Mouse (Mus musculus) brain, embryonic 18.5 days (tissue): ENCODE results near the gene Tmem212.
"Not testable (repeated sequence)": the region's sequence is repeated elsewhere in the genome, so short reads cannot be mapped to it uniquely, and the experiment has no call there.

Experiments used
- DNase-seq: peaks from one replicate; pipeline ENCODE4 v3.0.0-alpha.2; 2012; ENCODE audit warnings: low read depth, low spot score

Tmem212 gene

DNA sequence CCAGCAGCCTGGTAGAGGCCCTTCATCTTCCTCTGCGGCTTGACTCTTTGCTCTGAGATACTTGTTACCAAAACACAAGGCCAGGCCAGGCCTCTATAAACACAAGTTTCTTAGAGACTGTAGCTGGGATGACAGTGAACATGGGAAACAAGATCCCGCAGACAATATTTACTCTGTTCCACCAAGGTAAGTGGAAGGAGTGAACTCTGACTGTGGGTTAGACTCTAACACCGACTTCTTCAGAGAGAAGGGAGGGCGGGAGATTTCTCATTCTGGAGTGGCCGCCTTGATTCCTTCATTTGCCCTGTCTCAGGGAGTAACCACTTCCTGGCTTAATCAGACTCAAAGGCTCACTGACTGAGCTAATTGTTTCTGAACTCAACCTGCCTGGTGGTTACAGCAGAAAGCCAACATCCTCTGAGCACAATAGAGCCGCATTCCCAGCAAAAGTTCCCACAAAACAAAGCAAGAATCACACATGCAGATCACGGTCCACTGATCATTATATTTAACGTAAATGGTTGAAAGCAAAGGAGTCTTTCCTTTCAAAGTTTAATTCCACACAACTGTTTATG, at the start of gene Tmem212:
Gene Tmem212, minus strand, starts transcription at position 51 of the 575 bp plus-strand sequence.
- DNase-seq = no peak

DNA sequence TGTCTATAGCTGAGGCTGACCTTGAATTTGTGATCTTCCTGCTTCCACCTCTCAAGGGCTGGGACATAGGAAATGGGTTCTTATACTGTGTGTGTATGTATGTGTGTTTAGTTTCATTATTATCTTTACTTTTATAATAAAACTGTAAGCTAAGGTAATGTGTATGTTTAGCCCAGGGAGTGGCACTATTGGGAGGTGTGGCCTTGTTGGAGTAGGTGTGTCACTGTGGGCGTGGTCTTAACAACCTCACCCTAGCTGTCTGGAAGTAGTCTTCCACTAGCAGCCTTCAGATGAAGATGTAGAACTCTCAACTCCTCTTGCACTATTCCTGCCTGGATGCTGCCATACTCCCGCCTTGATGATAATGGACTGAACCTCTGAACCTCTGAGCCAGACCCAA, 49.2 kb upstream of the Tmem212 start:
- not testable (repeated sequence) for DNase-seq

DNA sequence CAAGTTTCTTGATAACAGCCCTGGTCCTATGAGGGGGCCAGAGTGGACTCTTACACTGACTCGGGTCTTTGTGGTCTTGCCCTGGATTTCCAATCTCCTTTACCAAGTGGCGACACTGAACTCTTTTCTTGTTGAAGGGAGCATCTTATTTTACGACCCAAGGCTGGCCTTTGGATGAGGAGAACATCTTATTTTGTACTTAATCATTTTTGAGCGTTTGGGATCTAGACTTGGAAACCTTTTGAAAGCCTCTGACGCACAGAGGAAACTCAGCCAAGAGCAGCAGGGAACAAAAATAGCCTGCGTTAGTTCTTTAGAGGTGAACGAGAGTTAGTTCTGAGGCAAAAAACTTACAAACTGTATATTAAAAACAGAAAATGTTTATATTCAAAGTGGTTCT, 46.8 kb upstream of the Tmem212 start:
- no peak for DNase-seq

DNA sequence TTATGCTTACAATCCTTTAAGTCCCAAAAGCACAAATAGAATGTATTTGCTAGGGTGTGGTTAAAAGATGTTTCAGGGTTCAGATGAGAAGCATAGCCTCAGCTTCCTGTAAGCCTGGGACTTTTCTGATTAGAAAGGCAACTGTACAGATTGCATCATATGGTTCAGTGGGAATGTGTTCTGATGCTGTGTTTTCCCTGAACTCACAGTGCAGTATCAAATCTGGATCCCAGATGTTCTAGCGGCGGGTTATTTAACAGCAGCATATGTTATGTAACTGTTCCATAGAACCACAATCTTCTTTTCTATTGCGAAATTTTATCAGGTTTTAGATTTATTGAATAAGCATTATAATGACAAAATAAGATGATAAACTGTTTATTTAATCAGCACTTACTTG, 45.5 kb upstream of the Tmem212 start:
- no peak for DNase-seq

DNA sequence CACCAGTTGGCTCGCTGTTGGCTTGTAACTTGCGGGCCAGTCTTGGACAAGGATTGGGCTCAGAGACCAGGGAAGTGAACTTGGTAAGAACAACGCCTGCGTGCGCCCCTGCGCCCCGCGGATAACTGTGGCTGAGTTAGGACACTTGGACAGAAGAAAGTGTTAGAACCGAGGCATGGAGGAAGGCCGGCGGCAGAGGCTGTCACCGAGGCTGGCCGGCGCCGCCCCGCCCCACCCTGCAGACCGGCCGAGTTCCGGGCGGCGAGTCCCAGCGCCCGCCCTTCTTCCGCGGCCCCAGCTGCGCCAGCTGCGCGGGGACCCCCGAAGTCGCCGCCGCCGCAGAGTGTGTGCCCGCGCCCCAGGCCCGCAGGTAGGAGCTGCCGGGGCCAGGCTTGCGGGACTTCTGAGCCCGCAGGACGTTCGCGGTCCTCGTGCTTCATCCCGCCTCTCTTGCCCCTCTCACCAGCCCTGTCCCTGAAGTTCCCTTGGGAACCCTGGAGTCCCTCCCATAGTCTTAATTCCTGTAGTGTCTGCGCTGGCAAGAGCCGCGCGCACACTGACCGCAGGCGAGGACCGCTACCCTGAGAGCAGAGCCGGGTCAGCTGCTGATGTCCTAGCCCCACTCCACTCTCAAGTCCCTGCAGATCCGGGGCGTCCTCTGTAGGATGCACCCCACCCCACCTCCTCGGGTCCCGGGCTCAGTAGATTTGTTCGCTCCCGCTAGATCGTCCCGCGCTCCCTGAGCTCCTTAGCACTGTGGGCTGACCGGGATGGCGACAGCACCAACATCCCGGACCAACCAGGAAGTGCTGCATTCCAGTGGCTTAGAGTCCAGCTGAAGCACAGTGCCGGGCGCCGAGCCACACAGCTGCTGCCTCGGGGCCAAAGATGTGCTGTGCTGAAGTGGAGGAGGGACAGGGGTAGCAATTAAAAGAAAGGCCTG, 42.5 kb upstream of the Tmem212 start, which contains the start of gene Pld1:
Gene Pld1, plus strand, starts transcription at position 315 of the 943 bp plus-strand sequence.
- DNase-seq = no peak

DNA sequence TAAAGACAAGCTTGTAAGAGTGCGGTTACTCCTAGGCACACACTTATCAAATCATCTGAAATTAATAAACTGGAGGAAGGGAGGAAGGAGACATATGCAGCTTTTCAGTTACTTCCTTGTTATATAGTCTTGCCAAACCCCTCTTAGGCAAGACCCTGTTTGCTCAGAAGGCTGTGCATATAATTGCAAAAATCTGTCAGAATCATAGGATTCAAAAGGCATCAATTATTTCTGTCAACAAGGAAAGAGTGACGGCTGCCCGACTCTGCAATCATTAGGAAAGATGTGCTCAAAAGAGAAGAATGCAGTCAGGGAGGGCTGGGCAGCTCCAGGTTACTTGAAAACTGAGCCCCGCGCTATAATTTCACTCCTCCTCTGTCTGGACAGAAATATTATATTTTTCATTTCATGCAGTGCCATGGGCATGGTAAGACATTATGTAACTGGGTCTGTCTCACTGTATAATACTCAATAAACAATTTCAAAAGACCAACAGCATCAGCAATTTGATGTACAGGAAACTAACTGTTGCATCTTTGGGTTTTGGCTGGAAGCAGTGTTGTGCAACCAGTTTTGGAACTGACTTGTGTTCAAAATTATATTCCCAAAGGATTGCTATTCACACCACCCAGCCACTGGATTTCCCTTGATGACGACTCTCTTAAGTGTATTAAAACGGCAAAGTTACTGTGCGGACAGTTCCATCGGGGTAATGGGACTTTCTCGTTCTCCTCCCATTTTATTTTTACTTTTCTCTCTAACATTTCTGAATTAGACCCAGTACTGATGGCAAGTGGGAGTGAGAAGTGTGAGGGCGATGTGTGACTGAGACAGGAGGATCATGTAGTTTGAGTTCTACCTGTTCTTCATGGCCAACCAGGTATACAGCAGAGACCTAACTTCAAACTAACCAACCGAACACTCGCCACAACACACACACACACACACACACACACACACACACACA, 41.3 kb upstream of the Tmem212 start:
- DNase-seq = no peak

DNA sequence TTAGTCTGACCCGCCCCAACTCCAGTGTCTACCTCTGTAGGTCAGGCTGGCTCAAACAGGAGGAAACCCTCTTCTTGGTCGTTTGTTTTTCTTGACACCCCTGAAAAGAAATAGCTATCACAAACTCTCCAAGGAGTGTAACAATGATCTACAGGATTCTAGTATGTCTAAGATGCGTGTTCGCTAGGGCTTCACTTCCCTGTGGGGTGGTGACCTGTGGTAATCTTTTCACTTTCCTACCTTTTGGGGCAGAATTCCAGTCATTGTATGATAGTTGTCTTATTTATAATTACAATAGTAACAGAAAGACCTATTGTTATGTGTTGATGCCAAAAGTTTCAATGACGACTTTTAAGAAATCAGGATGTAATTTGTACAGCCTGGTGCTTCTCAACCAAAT, 40.6 kb upstream of the Tmem212 start:
- DNase-seq = no peak

DNA sequence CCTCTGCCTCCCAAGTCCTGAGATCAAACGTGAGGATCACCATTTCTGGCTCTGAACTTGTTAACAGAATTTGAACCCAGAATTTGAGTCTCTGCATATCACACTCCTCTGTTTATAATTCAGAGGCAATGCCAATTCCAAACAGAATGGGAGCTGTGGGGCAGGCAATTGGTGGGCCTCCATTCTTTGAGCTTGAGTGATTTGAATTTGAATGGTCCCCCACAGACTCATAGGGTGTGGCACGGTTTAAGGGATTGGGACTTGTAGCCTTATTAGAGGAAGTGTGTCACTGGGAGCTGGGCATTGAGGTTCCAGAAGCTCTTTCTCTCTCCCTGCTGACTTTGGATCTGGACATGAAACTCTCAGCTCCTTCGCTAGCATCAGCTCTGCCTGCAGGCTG, 39.5 kb upstream of the Tmem212 start:
- no peak for DNase-seq

DNA sequence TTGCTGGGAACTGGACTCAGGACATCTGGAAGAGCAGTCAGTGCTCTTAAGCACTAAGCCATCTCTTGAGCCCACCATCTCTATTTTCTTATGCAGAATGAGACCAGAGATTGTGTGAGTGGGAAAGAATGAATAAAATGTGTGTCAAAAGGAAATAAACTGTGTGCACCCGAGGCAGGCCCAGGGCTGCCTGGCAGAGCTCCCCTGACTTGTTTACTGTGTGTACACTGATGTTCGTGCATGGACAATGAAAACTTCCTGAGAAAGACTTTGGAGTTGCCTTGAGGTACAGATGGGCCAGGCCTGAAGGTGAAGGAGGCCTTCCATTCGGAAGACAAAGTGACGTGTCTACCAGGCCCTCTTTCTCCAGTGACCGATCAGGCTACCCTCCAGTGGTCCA, 36.2 kb upstream of the Tmem212 start:
- DNase-seq = no peak

DNA sequence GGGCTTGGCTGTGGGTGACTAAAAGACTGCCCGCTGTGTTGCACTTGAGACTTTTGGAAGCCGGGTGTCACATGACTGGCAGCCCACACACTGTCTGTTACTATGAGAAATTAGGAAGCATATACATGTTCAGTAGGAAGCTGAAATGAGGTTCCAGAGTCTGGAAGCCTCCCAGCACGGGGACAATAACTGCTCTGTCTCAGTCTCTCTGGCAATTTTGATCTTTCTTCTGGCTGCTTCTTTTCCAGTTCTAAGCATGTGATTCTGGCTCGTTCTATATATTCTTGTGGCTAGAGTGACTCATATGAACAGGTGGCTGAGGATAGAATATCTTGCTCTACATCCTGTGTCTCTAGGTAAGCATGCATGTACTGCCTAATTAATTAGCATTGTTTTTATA, 33.1 kb upstream of the Tmem212 start:
- no peak for DNase-seq

DNA sequence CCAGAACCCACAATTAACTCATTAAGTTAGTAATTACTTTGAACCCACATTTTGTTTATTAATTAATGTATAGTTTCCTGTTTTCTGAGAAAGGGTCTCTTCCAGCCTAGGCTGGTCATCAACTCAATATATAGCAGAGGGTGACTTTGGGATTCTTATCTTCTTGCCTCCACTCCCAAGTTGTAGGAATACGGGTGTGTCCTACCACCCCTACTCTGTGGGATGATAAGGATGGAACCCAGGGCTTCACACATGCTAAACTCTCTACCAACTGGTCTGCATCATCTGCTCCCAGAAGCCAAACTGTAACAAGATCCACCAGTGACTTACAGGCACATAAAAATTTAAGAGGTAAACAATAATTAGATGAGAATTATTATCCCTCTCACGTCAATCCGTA, 27.9 kb upstream of the Tmem212 start:
- DNase-seq = no peak

DNA sequence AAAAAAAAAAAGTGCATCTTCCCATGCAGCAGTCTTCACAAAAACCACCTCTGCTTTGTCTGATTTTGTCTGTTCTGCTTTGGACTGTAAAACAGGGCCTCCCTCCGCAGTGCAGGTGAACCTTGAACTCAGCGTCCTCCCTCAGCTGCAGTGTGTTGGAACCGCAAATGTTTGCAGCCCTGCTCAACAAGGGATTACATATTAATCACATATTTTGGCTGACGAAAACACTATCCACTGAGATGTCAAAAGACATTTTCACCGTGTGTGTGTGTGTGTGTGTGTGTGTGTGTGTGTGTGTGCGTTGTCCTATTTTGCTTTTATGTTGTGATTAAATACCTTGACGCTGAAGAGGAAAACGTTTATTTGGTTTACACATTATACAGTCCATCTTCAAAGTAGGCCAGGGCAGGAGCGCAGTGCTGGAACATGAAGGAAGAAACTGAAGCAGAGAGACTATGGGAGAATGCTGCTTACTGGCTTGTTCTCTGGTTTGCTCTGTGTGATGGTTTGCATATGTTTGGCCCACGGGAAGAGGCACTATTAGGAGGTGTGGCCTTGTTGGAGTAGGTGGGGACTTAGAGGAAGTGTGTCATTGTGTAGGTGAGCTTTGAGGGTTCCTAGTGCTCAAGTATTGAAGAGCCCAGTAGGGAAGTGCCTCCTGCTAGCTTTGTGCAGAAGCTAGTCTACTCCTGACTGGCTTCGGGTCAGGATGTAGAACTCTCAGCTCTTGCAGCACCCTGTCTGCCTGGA, 25.3 kb upstream of the Tmem212 start:
- DNase-seq = no peak

DNA sequence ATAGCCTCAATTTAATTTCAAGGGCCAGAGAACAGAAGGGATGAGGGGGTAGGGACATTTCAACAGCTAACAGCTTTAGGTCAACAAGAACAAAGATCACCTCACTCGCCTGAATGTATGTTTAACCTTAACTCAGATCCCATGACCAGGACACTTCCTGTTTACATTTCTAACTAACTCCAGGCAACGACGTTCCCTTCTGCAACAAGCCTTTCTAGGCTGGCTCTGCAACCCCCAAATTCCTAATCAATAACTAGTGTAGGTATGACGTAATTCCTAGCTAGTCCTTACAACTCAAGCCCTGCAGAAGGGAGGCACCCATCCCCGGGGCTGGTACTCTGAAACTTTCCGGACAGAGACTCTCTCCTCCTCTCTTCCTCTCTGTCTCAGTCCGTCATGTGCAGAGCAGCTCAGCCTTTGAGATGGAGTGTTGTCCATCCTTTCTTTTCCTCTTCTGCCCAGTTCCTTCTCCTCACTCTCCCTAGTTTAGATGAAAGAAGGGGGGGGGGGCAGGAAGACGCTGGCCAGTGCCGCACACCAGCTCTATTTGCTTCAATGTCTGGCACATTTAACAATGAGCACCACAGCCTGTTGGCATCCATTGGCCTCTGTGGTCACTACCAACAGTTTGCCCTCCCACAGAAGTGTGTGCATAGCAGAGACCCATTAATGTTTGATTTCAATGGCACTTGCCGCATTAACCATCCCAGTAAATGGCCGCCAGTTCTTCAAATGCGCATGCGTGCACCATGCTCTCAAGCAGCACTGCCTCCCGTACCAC, 22.7 kb upstream of the Tmem212 start:
- no peak for DNase-seq

DNA sequence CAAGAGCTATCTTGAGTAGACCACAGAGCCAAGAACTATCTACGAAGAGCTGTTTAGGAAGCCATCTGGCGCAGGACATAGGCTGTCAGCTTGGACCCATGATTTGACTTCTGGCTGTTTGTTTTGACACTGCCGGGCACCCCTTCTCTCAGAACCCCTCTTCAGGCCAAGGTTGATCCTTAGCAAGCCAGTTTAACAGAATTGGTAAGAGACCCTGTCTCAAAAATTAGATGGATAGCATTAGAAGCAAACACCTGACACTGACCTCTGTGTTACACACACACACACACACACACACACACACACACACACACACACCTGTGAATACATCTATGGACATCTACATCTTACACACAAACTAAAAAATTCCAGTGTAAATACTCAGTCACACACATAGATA, 12.8 kb upstream of the Tmem212 start:
- no peak for DNase-seq

DNA sequence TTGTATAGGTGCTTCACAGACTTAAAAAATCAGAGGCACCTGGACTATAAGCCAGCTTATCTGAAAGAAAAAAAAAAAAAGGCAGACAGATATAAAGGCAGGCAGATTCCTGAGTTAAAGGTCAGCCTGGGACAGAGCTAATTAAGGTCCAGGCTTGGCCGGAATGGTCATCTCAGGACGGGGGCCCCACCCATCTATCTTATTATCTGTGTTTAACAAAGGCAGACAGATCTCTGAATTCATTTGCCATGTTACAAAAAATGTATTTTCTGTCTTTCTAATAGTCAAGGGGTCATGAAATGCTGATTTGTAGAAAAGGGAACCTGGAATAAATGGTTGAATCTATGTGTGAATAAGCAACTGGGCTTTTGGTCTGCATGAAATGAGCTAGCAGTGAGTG, 12.1 kb upstream of the Tmem212 start:
- no peak for DNase-seq

DNA sequence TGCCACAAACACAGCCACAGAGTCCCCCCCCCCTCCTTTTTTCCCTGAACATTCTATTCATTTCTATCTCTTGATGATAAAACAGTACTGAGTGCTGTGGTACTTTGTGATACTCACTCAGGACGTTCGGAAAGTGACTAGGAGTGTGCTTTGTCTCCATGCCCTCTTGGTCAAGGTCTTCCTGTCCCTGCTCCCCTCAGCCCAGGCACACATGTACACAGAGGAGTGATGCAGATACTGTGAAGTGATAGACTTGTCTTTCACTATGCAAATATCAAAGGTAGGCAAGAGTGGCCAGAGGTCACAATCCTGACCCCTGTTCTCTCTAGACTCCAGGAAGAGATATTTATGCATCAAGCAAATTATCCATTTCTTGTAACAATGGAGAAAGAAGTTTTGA, 11.1 kb upstream of the Tmem212 start:
- DNase-seq = no peak

DNA sequence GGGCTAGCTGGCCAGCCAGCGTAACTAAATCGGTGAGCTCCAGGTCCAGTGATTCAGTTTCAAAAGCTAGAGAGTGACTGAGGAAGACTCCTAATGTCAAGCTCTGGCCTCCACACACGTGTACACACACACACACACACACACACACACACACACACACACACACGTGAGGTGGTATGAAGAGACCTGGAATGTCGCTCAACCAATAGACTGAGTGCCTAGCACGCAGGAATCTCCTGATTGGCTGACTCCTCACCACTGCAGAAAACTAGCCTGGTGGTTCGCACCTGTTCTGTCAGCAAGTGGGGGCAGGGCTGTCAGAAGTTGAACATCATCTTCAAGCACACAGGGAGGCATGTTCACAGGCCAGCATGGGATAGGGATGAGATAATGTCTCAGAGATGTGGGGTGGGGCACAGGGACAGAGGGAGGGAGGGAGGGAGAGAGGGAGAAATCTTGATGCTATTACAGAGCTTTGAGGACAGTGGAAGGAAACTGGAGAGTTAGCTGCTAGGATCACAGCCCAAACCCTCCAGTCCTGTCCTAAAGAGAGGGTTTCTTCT, 10.6 kb upstream of the Tmem212 start:
- no peak for DNase-seq

DNA sequence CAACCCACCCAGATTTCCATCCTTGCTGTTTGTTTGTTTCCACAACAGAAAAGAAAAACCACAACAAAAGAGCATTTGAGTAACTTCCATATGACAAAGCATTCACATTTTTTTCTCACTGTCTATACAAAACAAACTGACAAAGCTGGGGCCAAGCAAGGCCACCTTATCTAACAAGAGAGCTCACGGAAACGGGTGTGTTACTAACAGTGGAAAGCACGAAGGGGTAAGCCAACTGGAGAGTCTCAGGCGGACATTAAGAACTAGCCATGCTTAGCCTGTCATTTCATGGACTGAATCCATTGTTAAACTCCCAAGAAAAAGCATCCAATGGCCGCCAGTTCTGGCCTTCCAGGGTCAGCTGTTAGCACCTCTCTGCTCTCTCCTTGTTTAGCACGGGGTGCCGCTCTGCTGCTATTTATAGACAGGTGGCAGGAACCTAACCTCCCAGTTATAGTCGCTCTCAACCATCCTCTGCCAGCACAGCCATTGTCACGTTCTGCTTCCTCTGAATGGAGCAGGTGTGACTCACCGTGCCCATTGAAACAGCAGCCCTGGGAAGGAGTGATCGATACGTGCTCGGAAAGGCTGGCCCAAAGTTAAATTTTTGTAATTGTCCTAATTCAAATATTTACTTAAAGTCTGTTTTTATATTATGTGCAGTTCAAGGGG, 8.6 kb upstream of the Tmem212 start:
- no peak for DNase-seq

DNA sequence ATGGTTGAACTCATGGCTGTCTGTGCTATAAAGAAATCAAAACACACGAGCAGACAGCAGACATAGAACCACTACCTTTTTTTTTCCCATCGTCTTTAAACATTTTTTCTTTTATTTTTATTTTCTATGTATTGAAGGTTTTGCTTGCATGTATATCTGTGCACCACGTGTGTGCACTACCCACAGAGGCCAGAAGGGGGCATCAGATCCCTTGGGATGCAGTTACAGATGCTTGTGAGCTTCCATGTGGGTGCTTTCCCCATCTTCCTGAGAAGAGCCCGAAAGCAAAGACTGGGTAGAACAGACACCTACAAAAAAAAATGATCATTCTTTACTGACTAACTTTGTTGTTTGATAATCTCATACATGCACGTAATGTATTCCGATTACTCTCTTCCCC, 5.7 kb upstream of the Tmem212 start:
- DNase-seq = no peak
